Mouse (Mus musculus) ES-E14 (cell line): ENCODE measurements around the gene Ghr. TPM values are rescaled to one million over a fixed set of nuclear protein-coding genes. Genes with fewer than 3 reads are reported as not detected.

ENCODE experiments used
- DNase-seq: peaks from one replicate; pipeline ENCODE4 v3.0.0-alpha.2; 2013; ENCODE audit warnings: low read depth, low spot score
- H3K27ac ChIP-seq: 2 replicates; pipeline ENCODE4 v1.5.1; 2012; ENCODE audit warnings: low read depth, mild to moderate bottlenecking, low read length, moderate library complexity, mixed read lengths; ENCODE audit not compliant: poor library complexity, insufficient read depth, severe bottlenecking
- H3K36me3 ChIP-seq: 2 replicates; pipeline ENCODE4 v1.6.1; 2012; ENCODE audit warnings: mild to moderate bottlenecking, low read length, moderate library complexity, mixed read lengths; ENCODE audit not compliant: control insufficient read depth, poor library complexity, insufficient read depth, severe bottlenecking
- H3K4me1 ChIP-seq, 2 experiments: fragments of 150-350 bp in 1 of 2; sonication (generic) in 1 of 2; 2 replicates each; pipeline ENCODE4 v1.6.1; 2012; ENCODE audit warnings: low read length in 2 of 2, mild to moderate bottlenecking in 1 of 2, mixed read lengths in 1 of 2; ENCODE audit not compliant: control insufficient read depth in 2 of 2, insufficient read depth in 2 of 2, poor library complexity in 1 of 2
- H3K4me3 ChIP-seq, 2 experiments: fragments of 150-350 bp in 1 of 2; sonication (generic) in 1 of 2; 2 replicates each; pipeline ENCODE4 v1.5.1; 2012; ENCODE audit warnings: low read length in 2 of 2, low read depth in 1 of 2, mild to moderate bottlenecking in 1 of 2, mixed read lengths in 1 of 2; ENCODE audit not compliant: insufficient read depth in 1 of 2, poor library complexity in 1 of 2, severe bottlenecking in 1 of 2
- H3K9ac ChIP-seq: 2 replicates; pipeline ENCODE4 v1.6.1; 2012; ENCODE audit warnings: low read depth, mild to moderate bottlenecking, low read length, mixed read lengths; ENCODE audit not compliant: poor library complexity, insufficient read depth, severe bottlenecking
- H3K9me3 ChIP-seq: fragments of 150-350 bp; sonication (generic); 2 replicates; pipeline ENCODE4 v1.6.1; 2012; ENCODE audit warnings: low read depth, mild to moderate bottlenecking, low read length; ENCODE audit not compliant: control insufficient read depth, insufficient read depth
- CHD2 ChIP-seq: IDR thresholded peaks from 2 replicates; pipeline ENCODE4 v1.6.1; 2014; ENCODE audit warnings: mild to moderate bottlenecking, low read depth, low read length, inconsistent platforms
- HCFC1 ChIP-seq: IDR thresholded peaks from 2 replicates; pipeline ENCODE4 v1.6.1; 2012; ENCODE audit warnings: low read length, inconsistent platforms, borderline replicate concordance; ENCODE audit not compliant: insufficient read depth
- MAFK ChIP-seq: IDR thresholded peaks from 2 replicates; pipeline ENCODE4 v1.6.1; 2014; ENCODE audit warnings: mild to moderate bottlenecking, low read depth, low read length, inconsistent platforms; ENCODE audit not compliant: insufficient read depth
- ZC3H11A ChIP-seq: IDR thresholded peaks from 2 replicates; pipeline ENCODE4 v1.6.1; 2012; ENCODE audit warnings: low read depth, mild to moderate bottlenecking, inconsistent platforms, low read length, borderline replicate concordance
- ZNF384 ChIP-seq: IDR thresholded peaks from 2 replicates; pipeline ENCODE4 v1.6.1; 2012; ENCODE audit warnings: low read depth, low read length, inconsistent platforms
- in situ Hi-C, 2 experiments: fragments of 600-800 bp; cut with MboI; formaldehyde crosslinking; loops; one replicate each; pipeline ENCODE4 v1.15.1; 2025; ENCODE audit warnings: low sequenced_read_pairs in 2 of 2, inconsistent platforms in 1 of 2; ENCODE audit not compliant: unreplicated experiment in 2 of 2
- total RNA-seq: library from RNA; depleted of rRNA; stranded (reverse); fragments of 300-350 nt; gene quantifications from 2 replicates; pipeline ENCODE4 v1.2.3, GENCODE M21; 2012

Gene Ghr
- total RNA-seq, 1 experiment: 7.5 TPM

- Histone ChIP-seq H3K4me1 (peaks cover 0 to 12% of the 10 kb centered on the region in 2 experiments; a peak in 2 of 4 replicates), H3K9me3 (no peaks in the 10 kb centered on the region), H3K27ac (no peak overlapping the region; the same call in 1 of the 2 replicates), H3K4me3 (peak overlapping the region in 1 of 2 experiments; percentile 57; a peak in 2 of 4 replicates), H3K36me3 (no peaks in the 10 kb centered on the region), H3K9ac (no peak overlapping the region)
- TF ChIP-seq ZC3H11A (no peak), CHD2 (no peak), ZNF384 (no peak), MAFK (no peak), HCFC1 (no peak)
- no peak for DNase-seq
- in situ Hi-C loops: no loop called here
Measured at GRCm38 (mm10) chr15:3269996-3270645, 313.2 kb downstream of the Ghr start.

GRCm38 (mm10) chr15:3269496-3269895 lies 313.8 kb downstream of the Ghr start:
- no peaks in the 10 kb centered on the region for H3K36me3 ChIP-seq
- H3K9ac ChIP-seq: no peak overlapping the region
- H3K4me1 ChIP-seq: peaks cover 0 to 12% of the 10 kb centered on the region in 2 experiments; a peak in 2 of 4 replicates
- in situ Hi-C loops: no loop called here
- H3K4me3 ChIP-seq: no peak overlapping the region
- no peak overlapping the region for H3K27ac ChIP-seq
- no peak for DNase-seq
- H3K9me3 ChIP-seq: no peaks in the 10 kb centered on the region
- no peak for TF ChIP-seq MAFK
- no peak for TF ChIP-seq CHD2

GRCm38 (mm10) chr15:3268247-3268646 lies 315.0 kb downstream of the Ghr start, which contains the start of gene Selenop:
Selenop (plus strand) TSS chr15:3268547.
- in situ Hi-C loops: no loop called here
- H3K9me3 ChIP-seq: no peaks in the 10 kb centered on the region
- no peaks in the 10 kb centered on the region for H3K36me3 ChIP-seq
- H3K4me1 ChIP-seq: peaks cover 0 to 11% of the 10 kb centered on the region in 2 experiments; a peak in 2 of 4 replicates
- no peak within 1 kb of the TSS for H3K9ac ChIP-seq
- TF ChIP-seq ZNF384 (no peak), CHD2 (no peak), HCFC1 (no peak), ZC3H11A (no peak), MAFK (no peak)
- no peak within 1 kb of the TSS for H3K27ac ChIP-seq
- no peak within 1 kb of the TSS for H3K4me3 ChIP-seq
- DNase-seq: no peak
